Mouse (Mus musculus): Measurements from ENCODE around the gene Hmgb1.

Hmgb1 gene

DNA sequence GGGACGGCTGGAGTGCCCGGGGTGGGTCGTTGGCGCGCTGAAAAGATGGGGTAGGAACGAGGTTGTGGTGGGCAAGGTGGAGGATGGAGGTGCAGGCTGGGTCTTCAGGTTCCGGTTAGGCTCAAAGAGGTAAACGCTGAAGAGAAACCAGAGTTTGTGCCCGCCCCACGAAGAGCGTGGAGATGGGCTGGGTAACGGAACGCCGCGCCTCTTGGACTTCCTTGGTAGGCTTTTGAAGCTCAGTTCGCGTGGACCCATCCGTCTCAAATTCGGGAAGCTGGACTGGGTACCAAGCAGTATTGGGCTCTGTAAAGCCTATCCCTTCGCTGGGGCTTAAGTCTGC is 526 bp upstream of the Hmgb1 start:
- peak in 1 of 2 experiments; percentile 58 for DNase-seq

GRCm38 (mm10) chr5:149183721-149184103 is 577 bp downstream of the Hmgb1 start:
- DNase-seq, result no peak

DNA sequence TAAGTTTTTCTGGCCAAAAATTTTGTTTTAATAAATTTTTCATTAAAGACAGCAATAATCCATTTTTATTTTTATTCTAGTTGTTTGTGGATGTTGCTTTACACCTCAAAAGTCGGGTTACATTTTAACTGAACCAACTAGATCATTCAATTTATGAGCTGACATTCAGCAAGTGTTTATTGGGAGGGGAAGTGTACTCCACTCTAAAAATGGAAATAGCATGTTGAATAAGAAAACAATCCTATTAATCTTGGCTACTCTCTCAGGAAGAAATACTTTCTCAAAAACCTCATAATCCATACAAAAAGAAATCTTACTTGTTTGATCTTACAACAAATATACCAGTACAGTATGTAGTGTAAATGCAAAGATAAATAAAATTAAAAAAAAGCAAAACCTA is 1.2 kb downstream of the Hmgb1 start:
- DNase-seq, result no peak

- DNase-seq, result no peak
Measured at GRCm38 (mm10) chr5:149182186-149182870, 2.0 kb downstream of the Hmgb1 start.

GRCm38 (mm10) chr5:149179826-149180225 is 4.5 kb downstream of the Hmgb1 start:
- no peak for DNase-seq

DNA sequence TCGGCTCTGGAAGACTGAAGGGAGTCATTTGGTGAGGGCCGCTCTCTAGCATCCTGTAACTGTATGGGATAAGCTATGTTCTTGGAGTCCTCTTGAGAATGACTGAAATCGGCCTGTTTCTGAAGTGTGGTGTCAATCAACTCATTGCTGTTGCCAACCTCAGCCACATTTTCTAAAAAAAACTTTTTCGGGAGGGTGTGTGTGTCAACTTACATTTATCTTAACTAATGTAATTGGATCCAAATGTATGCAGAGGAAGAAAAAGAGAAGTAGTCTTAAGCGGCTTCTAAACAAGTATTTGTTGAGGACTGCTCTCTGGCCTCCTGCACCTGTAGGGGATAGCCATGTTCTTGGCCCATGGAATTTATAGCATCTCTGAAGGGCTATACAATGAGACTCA is 6.2 kb downstream of the Hmgb1 start:
- DNase-seq, result no peak

GRCm38 (mm10) chr5:149175736-149176135 is 8.6 kb downstream of the Hmgb1 start:
- no peak for DNase-seq

GRCm38 (mm10) chr5:149174527-149174926 is 9.8 kb downstream of the Hmgb1 start:
- no peak for DNase-seq

GRCm38 (mm10) chr5:149172246-149172645 is 12.0 kb downstream of the Hmgb1 start:
- DNase-seq, result no peak

- DNase-seq, result no peak
Measured at GRCm38 (mm10) chr5:149170841-149171588, 13.3 kb downstream of the Hmgb1 start.

- no peak for DNase-seq
Measured at GRCm38 (mm10) chr5:149168816-149169215, 15.5 kb downstream of the Hmgb1 start.

GRCm38 (mm10) chr5:149168051-149168450 is 16.2 kb downstream of the Hmgb1 start:
- DNase-seq, result no peak

DNA sequence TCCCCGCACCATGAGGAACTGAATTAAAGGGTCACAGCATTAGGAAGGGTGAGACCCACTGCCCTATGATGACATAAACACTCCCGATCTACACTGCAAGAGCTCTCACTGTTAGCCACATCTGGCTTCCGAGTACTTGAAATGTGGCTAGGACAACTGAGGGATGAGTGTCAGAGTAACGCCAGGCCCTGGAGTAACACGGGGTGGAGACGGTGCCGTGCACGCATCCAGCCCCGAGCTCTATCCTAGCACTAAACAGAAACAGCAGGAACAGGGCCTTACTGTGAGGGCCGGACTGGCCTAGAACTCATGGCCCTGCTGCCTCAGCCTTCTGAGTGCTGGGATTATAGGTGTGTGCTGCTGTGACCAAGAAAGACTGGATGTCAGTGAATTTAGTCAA is 18.3 kb downstream of the Hmgb1 start:
- no peak for DNase-seq

DNA sequence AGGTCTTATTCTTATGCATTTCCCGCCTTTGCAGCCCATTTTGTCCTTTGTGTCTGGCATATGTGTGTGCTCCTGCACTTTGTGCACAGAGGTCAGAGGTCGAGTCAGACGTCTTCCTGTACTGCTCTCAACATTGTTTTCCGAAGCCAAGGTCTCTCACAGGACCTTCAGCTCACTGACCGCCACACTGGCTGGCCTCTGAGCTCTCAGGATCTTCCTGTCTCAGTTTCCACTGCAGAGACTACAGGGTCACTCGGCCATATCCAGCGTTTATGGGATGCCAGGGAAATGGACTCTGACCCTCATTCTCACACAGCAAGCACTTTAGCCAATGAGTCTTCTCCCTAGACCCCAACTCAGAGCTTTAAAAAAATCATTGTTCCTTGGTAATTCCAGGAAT is 19.4 kb downstream of the Hmgb1 start:
- no peak for DNase-seq

GRCm38 (mm10) chr5:149162890-149163289 is 21.4 kb downstream of the Hmgb1 start:
- DNase-seq, result no peak

DNA sequence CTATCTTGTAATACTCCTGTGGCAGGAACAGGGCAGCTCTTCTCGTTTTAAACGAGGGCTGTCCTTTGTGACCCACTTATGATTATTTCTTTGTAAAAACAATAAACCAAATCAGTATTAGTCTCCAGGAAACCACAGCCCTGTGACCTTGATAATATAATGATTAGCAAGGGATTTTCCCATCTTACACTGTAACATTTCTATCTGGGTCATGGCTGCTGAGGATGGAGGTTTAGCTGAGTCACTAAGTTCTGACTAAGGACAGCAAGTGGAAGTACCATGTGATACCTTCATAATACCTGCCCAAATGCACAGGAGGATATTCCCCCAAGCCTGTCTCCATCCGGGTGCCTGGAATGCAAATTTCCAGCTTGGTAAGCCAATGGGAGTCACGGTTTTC is 23.8 kb downstream of the Hmgb1 start:
- no peak for DNase-seq

DNA sequence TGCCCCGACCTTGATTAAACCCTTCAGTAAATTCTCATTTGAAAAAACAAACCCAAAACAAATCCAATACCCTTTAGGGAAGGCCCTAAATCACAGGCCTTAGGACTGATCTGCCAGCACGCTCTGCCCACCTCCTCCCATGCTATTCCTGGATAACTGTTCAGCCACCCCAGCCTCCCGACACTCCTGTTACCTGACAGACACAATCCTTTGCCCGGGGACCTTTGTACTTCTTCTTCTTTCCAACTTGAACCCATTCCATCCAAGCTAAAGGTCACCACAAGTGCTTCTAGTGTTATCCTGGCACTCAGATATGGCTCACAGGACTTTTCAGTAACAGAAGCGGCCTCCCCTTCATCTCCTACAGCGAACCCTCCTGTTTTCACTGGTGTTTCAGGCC is 25.3 kb downstream of the Hmgb1 start:
- DNase-seq, result no peak

DNA sequence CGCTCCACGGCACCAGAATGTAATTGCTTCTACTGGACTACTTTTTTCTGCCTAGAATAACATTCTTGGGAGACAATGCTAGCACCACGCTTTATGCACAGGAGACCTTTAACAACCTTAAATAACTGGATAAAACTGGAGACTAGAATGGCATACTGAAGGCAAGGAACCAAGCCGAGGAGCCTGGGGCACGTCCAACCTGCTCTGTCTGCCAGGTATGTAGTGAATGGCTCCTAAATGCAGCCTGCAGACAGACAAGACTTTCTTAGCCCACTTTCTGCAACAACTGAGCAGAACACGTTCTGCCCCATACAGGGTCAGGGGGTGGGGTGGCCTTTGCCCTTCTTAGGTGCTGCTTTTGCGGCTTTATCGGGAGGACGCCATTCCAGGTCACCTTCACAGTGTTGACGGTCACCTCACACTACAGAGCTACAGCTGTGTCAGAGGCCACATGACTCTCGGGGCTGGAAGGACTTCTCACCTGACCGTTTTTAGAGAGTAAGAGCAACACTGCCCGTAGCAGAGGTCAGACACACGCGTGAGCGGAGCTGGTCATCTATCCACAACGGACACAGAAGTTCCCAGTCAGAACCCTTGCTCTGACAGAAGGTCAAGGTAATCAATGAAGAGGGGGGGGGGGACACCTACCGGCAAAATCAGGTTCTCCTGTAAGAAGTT is 27.3 kb downstream of the Hmgb1 start:
- DNase-seq, result no peak

DNA sequence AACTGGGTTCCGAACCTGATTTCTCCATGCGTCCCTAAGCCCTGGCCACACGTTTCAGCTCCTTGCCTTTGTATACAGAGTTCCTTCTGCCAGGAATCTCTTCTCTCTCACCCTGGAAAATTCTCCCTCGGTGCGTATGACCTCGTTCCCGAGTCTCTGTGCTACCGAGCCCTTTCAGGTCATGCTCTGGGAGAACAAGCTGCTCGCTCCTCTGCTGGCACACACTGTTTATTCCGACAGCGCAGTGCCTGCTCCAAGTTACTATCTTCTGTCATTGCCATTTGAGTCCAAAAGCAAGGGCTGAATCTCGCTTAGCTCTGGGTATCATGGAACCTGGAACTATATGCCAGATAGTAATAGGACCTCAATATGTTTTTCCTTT is 31.5 kb downstream of the Hmgb1 start:
- no peak for DNase-seq

GRCm38 (mm10) chr5:149152063-149152773 is 32.1 kb downstream of the Hmgb1 start:
- DNase-seq, result no peak

DNA sequence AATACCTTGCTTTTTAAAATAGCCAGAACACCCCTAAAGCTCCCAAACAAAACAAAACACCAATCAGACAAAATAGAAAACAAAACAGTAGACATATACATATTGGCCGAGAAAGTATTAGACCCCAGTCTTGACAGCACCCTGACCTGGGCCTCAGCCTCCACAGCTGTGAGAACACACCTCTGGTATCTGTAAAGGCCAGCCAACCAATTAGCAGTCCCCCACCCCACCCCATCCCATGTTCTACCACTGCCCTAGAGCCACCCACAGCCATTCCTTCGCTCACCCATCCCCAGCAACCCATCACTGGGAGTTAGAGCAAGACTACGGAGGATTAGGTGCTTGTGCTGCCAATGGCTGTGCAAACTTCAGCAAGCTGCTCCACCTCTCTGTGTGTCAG is 33.4 kb downstream of the Hmgb1 start:
- DNase-seq, result no peak

DNA sequence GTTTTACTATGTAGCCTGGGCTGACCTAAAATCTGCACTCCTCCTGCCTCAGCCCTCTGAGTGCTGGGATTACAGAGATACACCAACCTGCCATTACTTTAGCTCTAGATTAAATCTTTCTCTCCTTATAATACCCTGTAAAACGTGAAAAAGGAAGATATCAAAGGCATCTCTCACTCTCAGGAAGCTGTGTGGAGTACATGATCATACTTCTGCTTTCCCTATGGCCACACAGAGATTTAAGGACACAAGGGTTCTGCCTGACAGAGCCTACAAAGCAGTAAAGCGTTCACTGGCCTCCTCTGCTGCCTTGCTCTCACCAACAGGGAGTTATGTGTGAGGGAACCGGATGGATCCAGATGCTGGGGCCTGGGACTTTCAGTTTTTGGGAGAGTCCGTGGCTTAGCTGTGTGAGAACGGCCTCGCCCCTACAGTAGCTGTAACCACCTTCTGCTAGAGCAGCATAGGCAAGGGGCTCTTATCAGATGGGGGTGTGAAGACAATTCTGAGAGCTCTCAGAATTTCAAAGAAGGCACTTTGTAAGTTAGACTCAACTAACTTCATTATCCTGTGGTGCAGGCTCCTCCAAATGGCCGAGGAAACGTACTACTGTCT is 36.8 kb downstream of the Hmgb1 start:
- DNase-seq, result no peak

DNA sequence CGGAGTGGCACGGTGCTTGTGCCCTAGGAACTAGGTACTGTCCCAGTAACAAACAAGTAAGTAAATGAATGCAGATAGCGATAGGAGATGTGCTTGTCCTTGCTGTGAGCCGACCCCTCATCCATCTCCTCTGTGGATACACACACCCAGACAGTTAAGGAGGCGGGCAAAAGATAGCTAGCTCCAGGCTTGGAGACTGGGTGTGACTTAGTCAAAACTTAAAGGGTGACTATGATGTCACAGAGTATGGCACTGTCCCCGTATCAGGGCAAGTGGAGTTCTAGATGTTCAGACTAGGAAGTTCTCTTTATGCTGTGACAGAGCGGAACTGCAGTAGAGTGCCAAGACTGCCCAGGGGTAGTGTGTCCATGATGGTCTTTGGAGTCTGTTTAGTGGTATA is 37.6 kb downstream of the Hmgb1 start:
- DNase-seq, result no peak
